Mouse (Mus musculus): ENCODE measurements around the gene Fblim1.
A peak's percentile ranks its signal among the peaks of the same experiment; 100 is the strongest.

The Fblim1 gene

DNA sequence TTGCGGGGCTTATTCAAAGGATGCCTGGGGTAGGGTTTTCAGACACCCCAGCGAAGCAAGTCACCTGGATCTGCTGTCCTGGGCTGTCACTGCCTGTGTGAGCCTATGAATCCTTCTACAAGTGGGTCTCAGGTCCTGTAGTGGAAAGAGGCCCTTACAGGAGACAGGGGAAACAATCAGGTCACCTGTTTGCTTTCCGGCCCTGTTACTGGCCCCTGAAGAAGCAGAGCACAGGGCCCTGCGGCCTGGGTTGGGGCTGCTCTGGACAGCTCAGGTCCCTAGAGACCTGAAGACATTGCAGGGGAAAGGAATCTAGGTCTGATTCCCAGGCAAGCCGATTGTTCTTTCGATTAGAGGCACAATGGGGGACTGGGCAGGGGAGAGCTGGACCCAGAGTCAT is 5.5 kb downstream of the Fblim1 start:
- DNase-seq (ENCODE audit: low read depth, low spot score): no peak

GRCm38 (mm10) chr4:141599251-141600141 is 6.4 kb downstream of the Fblim1 start:
- DNase-seq (ENCODE audit: low read depth, low spot score): no peak

DNA sequence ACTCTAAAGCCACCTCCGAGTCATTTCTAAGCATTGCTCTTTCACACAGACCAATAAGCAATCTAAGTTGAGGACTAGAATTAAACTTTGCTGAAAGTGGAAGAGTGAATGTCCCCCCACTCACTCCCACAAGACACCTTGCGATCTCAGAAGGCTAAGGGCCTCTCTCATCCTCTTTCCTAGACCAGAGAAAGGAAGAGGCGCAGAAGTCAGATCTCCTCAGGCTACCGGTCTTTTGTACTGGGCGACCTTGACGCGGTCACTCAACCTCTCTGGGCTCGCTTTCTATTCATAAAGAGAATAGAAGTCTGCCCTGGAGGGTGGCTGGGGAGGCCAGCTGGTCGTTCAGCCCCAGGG is 7.0 kb downstream of the Fblim1 start:
- no peak for DNase-seq (ENCODE audit: low read depth, low spot score)

DNA sequence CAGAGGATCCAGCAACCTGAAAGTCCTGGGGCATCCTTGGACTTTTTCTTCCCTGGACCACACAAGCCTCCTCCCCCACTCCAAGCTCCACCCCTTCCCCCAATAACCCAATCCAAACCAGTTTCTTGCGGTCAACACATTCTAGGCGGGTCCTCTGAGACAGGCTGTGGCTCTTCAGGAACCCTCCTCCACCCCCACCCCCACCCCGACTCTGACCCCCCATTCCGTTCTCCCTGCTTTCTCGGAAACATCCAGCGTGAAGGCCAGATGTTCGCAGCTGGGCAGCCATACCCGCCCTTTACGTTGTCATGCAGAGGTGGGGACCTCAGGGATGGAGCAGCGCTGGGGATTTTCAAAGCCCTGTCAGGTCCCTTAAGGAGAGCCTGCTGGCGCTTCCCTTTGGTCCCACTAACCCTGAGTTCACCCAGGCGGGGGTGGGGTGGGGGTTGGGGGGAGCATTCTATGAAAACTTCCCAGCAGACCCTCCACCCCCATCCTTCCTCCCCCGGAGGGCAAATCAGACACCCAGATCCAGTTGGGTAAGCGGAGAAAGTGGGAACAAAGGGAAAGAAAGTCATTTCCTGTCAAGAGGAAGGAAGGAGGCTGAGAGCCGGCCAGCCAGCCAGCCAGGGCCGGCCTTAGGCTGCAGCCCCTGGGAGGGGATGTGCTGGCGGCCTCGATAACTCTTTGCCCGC is 7.5 kb downstream of the Fblim1 start:
- no peak for DNase-seq (ENCODE audit: low read depth, low spot score)

GRCm38 (mm10) chr4:141596700-141597328 is 9.1 kb downstream of the Fblim1 start:
- no peak for DNase-seq (ENCODE audit: low read depth, low spot score)

DNA sequence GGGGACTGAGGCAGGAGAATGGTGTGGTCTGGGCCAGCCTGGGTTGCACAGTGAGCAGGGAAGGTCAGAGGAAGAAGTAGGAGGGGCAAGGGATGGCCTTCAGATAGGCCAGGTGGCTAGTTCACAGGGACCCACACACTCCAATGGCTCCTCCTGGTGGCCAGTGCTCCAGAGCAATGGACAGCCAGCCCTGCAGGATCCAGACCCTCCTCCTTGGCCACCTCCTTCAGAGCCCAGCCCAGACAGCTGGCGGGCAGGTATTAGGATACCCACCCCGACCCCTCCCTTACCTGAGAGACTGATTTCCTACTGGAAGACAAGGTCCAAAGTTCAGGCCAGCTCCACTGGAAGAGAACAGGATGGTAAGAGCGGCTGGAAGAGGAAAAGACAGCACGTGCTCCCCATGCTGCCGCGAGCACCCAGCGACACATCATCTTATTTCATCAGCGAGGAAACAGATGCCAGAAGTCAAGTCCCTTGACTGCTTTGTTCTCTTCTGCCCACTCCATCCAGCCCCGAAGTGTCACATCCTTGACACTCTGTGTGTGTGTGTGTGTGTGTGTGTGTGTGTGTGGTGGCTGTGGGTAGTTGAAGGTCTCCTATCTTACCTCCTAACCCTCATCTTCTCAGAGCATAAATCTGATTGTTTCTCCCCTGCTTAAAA is 10.2 kb downstream of the Fblim1 start:
- no peak for DNase-seq (ENCODE audit: low read depth, low spot score)

- no peak for DNase-seq (ENCODE audit: low read depth, low spot score)
Observed at GRCm38 (mm10) chr4:141595138-141595537, 10.8 kb downstream of the Fblim1 start.

DNA sequence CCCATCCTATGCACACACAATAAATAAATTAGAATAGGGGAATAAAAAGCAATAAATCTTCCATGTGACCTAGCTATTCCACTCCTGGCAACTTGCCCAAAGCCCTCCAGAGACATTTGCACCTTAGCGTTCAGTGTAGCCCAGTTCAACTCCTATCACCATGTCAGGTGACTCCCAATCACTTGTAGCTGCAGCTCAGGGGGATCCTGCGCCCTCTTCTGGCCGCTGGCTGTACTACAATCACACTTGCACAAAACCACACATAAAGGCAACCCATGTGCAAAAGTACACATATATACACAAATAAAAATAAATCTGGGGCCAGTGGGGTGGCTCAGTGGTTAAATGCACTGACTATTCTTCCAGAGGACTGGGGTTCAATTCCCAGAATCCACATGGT is 14.3 kb downstream of the Fblim1 start:
- DNase-seq (ENCODE audit: low read depth, low spot score): no peak

- DNase-seq (ENCODE audit: low read depth, low spot score): no peak
Observed at GRCm38 (mm10) chr4:141583919-141584318, 22.0 kb downstream of the Fblim1 start.

DNA sequence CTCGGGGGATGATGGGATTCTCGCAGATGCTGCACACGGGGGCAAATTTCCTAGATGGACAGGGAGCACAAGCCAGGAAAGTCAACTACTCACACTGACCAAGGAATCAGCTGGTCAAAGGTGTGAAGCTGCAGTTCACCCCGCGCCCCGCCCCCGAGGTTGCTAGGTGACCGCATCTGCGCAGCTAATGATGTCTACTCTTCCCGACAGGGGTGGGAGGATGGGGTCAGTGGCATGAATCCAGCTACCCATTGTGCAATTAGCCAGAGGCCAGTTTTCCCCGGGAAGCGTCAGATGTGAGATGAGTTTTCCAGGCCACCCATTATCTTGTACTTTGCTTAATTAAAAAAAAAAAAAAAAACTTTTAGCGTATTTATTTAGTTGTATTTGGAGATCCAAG is 24.8 kb downstream of the Fblim1 start:
- DNase-seq (ENCODE audit: low read depth, low spot score): no peak

DNA sequence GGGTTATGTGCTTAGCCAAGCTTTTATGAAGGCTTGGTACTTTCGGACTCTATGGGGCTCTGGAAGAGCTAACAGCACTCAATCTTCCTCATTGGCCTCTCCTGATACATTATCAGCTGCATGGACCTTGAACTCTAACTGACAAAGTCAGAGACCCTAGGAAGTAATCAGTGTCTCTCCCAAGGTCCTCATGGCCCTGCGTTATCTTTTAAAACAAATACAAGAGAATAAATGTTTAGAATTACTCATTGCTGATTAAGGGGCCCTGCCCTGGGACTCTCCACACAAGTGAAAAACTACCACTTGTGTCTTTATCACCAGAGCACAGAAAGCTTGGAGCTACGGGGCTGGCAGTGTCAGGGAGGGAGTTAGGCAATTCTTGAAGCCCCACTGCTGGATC is 27.1 kb downstream of the Fblim1 start:
- DNase-seq (ENCODE audit: low read depth, low spot score): no peak

GRCm38 (mm10) chr4:141576877-141577276 is 29.0 kb downstream of the Fblim1 start:
- DNase-seq (ENCODE audit: low read depth, low spot score): no peak

GRCm38 (mm10) chr4:141576404-141576803 is 29.5 kb downstream of the Fblim1 start:
- no peak for DNase-seq (ENCODE audit: low read depth, low spot score)

DNA sequence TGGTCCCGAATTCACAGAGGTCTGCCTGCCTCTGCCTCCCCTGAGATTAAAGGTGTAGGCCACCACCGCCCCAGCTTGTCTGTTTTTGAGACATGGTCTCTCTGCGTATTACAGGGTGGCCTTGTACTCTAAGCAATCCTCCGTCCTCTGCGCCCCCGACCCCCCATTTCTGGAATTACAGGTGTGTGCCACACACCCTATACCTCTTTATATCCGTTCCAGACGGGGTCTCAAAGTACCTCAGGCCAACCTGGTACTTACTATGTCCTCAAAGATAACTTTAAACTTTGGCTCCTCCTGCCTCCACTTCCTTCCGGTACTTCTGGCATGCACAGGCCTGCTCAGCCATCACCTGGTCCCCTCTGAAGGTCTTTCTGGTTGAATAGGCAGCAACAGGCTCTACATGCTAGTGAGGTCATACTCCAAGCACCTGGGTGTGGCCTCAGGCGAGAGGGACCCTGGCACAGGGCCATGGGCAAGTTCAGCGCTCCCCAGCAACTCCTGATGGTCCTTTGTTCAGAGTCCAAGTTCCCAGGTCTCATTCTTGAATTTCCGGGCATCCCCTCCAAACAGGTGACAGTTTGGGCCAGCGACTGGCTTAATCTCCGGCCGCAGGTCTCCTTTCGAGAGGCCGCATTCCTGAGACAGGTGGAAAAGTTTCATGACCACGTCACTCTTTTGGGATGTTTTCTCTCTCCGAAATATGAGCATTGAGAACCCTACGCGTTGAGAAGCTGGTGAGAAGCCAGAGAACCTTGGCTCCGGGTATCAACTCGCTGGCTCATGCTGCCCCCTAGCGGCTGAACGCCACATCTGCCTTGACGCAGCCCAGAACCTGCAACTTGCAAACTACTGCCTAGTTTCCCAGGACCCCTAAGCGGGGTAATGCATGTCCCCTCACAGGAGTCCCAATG is 30.9 kb downstream of the Fblim1 start:
- peak; percentile 71 for DNase-seq (ENCODE audit: low read depth, low spot score)

GRCm38 (mm10) chr4:141573359-141573966 is 32.4 kb downstream of the Fblim1 start:
- no peak for DNase-seq (ENCODE audit: low read depth, low spot score)

DNA sequence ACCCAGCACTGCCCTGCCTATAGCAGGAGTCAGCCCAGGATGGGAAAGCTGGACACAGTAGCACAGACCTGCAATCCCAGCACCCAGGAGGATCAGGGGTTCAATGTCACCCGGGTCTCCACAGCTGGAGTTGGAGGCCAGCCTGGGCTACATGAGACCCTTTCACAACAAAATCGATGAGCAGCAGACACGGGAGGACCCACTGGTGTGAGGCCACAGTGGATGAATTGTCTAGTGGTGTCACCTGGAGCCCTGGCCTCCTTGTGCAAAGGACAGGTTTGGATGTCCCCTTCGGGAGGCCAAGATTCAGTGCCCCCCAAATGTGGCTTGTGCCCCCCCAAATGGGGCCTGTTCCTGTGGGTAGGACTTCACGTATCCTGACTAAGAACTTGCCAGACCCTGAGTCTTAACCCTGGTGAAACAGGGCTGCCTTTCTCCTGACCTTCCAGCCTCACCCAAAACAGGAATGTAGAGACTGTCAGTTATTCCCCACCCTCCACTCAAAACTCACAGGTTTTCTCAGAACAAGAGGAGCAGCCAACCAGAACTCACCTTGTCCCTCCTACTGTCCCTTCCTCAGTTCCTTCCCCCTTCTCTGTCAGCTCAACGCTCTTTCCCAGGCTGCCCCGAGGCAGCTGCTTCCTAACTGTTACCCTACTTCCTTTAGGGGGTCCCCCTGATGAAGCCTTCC is 33.1 kb downstream of the Fblim1 start:
- no peak for DNase-seq (ENCODE audit: low read depth, low spot score)

DNA sequence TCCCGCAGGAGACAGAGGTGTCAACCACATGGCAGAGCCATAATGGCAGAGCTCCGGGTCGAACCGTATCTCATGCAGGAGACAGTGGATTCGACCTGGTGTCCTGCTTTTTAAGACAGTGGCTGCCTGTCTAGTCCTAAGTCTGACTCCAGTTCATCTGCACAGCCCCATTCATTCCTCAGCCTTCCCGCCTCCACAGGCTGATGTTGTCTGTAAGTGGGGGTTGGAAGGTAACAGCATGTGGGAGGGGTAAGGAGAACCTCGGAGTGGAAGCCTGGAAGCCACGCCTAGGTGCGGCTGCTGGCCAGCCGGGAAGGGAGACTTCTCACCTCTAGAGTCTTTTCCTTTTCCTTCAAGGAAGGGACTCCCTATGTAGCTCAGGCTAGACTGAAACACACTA is 34.0 kb downstream of the Fblim1 start:
- no peak for DNase-seq (ENCODE audit: low read depth, low spot score)

DNA sequence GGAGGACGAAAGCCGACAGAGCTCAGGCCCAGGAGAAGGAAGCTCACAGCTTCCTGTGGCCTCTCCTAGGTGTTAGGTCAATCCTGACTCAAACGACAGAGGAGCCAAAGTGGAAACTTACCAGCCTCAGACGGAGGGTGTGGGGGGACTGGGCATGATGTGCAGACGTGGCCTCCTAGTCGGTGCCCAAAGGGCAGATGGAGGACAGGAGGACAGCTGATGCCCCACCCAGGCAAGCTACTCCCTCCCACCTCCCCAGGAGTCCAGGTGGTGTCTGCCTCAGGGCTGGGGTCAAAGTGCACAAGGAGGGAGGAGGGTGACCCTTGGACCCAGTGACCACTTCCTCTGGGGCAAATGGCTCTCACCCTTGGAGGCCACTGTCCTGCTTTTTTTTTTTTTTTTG is 34.6 kb downstream of the Fblim1 start:
- DNase-seq (ENCODE audit: low read depth, low spot score): no peak

- DNase-seq (ENCODE audit: low read depth, low spot score): no peak
Observed at GRCm38 (mm10) chr4:141570821-141571220, 35.1 kb downstream of the Fblim1 start.

- DNase-seq (ENCODE audit: low read depth, low spot score): no peak
Observed at GRCm38 (mm10) chr4:141570004-141570403, 35.9 kb downstream of the Fblim1 start.

Measured in embryo, embryonic 11.5 days (tissue).